Mouse (Mus musculus): ENCODE measurements around the gene Kif12.

Kif12 gene

DNA sequence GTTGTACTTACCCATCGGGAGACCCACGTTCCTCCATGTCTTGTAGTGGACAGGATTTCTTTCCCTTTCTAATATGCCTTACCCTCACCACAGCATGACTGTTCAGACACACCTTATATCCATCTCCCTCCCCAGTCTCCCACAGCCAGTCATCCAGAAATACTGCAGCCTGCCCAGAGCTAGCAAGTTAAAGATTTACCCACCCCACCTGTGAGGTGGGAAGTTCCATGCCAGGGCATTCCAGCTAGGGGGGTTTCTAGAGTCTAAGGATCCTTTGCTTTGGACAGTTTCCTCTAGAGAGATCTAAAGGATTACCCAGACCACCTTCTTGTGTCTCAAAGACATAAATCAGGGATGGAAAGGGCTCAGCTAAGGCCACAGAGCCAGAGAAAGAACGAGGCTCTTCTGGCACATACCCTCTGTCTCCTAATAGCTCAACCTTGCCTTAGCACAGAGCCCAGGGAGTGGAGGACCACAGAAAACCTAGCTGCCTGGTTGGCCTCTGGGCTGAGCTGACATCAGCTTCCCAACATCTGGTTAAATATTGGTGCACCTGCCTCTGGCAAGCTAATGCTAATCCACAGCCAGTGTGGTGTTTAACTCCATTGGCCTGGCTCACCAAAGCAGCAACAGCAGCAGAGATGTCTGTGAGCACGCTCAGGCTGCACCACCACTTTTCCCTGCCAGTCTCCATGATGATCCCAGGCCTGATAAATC, at the start of gene Kif12:
Gene Kif12 (minus strand): TSS at position 163 of the 717 bp plus-strand sequence.
- DNase-seq: peak; percentile 62 to 79

- DNase-seq: peak in 1 of 2 experiments; percentile 55
Measured at GRCm38 (mm10) chr4:63221096-63221958, 49.4 kb upstream of the Kif12 start.

DNA sequence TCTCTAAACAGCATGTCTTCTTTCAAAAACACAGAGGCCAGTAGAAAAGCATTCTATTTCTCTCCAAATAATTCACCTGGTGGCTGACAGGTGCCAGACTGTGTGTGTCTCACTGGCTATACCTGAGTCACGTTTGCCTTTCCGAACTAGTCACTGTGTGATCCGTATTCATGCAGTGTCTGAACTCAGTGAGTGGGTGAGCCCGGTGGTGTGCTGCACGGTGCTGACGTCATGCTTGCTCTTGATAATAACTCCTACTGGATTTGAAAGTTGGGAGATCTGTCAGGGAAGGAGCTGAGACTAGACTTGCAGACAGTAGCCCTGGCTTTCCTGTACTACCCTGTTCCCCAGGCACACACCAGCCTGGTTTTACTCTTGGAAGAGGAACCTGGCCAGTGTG, 47.7 kb upstream of the Kif12 start:
- no peak for DNase-seq

GRCm38 (mm10) chr4:63219059-63219458, 47.1 kb upstream of the Kif12 start:
- no peak for DNase-seq

- DNase-seq: no peak
Measured at GRCm38 (mm10) chr4:63217513-63217912, 45.6 kb upstream of the Kif12 start.

GRCm38 (mm10) chr4:63216566-63216965, 44.6 kb upstream of the Kif12 start:
- DNase-seq: peak; percentile 70 to 78

GRCm38 (mm10) chr4:63215993-63216531, 44.1 kb upstream of the Kif12 start:
- peak; percentile 81 to 88 for DNase-seq

DNA sequence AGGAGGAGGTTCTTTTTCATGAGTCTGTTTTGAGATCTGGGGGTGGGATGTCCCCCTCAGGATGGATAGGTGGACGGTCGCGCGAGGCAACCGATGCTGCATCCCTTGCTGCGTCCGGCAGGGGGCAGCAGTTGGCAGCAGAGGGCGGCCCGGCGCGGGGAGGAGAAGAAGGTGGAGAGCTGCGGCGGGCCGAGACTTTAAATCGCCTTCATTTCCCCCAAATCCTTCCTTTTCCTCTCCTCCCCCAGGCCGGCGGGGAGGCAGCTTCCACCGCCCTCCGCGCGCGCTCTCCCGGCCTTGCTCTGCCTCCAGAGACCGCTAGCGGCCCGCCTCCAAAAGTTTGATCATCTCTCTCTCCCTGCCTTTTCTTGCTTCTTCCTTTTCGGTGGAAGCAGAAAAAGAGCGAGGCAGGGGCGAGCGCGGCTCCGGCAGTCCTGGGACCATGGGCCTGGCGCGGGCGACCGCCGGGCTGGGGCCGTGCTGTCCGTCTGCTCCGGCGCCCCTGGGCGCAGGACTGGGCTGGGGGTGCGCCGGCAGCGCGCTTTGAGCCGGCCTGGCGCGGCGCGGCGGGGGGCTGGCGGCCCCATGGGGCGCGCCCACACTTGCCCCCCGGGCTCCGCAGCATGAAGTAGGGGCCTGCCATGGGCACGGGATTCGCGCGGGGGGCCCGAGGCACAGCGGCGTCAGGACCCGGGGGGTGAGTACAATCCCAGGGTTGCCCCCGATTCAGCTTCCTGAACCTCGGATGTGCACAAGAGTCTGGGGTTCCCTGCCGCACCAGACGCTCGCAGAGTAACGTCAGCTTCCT, 43.5 kb upstream of the Kif12 start:
- peak; percentile 91 to 92 for DNase-seq

DNA sequence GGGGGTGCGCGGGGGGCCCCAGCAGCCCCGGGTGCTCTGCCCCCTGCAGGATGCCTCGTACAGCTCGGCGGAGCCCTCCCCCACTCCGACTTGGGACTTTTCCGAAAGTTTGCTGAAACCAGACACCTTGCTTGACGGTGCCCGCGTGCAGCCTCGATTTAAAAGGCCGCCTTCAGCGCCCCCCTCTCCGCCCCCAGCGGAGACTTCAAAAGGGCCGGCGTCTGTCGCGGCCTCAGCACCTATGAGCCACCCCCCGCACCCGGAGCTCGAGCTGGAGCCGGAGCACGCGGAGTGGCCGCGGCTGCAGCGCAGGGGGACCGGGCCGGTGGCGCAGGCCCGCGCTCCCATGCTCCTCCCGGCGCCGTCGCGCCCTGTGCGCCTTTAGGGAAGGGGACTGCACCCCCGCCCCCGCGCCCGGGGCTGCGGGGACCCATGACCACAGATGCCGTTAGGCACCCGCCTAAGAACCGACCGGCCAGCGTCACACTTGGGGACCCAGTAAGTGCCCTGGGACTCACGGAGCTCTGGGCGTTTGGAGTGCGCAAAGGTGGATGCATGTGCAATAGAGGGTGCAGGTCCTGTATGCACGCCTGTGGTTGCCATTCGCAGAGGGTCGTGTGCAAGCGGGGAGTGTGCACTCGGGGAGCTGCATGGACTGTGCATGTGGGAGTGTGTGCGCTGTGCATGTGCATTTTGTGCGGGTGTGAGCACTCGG, 42.1 kb upstream of the Kif12 start, which contains the start of gene Col27a1:
Gene Col27a1 (plus strand): TSS at position 98 of the 715 bp plus-strand sequence.
- peak; percentile 67 to 75 for DNase-seq

DNA sequence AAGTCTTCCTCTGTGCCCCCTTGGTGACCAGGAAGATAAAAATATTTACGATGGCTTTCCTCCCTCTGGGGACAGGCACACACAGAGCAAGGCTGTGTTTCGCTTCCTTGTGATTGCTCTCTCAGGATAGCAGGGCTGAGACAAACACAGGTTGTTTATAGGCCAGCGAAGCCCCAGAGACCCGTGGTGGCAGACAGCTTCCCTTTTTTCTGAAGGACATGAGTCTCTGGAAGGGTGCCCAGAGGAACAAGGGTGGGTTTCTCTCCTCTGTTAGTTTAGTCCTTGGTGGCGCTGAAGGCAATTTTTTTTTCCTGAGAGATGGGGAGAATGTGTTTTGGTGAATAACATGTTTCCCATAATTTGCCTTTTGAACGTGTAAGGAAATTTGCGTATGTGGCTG, 33.7 kb upstream of the Kif12 start:
- no peak for DNase-seq

- DNase-seq: no peak
Measured at GRCm38 (mm10) chr4:63203874-63204273, 31.9 kb upstream of the Kif12 start.

GRCm38 (mm10) chr4:63199366-63199765, 27.4 kb upstream of the Kif12 start:
- no peak for DNase-seq

DNA sequence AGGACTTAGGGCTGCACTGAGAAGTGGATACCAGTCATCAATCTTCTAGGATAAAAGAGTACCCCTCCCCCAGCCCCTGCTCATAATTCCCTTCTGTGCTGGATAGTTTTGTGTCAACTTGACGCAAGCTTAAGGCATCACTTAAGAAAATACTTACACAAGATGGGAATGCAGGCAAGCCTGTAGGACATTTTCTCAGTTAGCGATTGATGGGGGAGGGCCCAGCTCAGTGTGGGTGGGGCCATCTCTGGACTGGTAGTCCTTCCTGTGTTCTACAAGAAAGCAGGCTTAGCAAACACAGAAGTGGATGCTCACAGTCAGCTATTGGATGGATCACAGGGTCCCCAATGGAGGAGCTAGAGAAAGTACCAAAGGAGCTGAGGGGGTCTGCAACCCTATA, 22.4 kb upstream of the Kif12 start:
- no peak for DNase-seq

DNA sequence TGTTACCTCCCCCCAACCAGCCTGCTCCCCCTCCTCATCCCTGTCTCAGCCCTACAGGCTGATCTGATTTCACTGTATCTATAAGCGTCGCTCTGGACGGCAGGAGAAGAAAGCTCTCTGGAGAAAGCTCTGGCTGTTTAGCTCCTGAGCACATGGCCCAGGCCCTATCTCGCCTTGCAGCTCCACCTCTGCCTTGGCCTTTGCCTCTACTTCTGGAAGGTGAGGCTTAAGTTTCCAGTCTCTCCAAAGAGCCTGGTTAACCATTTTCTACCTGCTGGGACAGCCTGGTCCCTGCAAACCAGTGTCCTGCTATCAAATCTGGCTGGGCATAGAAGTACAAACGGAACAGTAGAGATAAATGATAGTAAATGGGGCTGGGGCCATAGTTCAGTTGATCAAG, 19.7 kb upstream of the Kif12 start:
- no peak for DNase-seq

- DNase-seq: peak in 1 of 2 experiments; percentile 52
Measured at GRCm38 (mm10) chr4:63186281-63186870, 14.4 kb upstream of the Kif12 start.

GRCm38 (mm10) chr4:63181556-63181955, 9.6 kb upstream of the Kif12 start:
- peak; percentile 85 to 88 for DNase-seq

DNA sequence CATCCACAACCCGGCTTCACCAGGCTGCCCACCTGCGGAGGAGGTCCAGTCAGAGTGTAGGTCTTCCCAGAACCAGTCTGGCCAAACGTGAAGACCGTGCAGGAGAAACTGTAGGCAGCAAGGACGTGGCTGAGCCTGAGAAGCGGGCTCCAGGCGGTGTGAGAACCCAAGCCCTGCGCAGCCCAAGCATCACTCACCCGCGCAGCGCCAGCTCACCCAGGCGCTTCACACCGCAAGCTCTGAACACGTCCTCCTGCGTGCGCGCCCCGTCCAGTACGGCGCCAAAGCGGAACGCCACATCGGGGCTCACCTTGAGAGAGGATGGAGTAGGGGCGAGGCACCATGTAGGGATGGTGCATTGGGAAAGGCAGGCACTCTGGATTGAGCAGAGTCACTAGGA, 809 bp downstream of the Kif12 start:
- DNase-seq: peak; percentile 31 to 59

DNA sequence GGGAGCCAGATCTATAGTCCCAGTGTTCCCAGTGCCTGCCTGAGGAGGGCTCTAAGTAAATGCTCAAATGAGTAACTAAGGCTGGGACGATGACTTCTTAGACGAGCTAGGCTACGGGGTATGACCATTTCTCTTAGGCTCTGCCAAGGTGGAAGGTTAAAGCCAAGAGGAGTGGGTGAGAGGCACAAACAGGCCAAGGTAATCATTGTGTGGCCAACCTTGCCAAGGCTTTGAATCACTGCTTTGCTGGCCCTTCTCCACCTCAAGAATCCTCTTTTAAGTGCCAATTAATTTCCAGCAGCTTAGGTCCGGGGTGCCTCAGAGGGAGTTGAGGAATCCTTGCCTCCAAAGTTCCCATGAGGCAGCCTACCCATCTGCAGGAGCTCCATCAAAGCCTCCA, 1.9 kb downstream of the Kif12 start:
- DNase-seq: peak in 1 of 2 experiments; percentile 1

- DNase-seq: peak in 1 of 2 experiments; percentile 3
Measured at GRCm38 (mm10) chr4:63166323-63166722, 5.6 kb downstream of the Kif12 start.

DNA sequence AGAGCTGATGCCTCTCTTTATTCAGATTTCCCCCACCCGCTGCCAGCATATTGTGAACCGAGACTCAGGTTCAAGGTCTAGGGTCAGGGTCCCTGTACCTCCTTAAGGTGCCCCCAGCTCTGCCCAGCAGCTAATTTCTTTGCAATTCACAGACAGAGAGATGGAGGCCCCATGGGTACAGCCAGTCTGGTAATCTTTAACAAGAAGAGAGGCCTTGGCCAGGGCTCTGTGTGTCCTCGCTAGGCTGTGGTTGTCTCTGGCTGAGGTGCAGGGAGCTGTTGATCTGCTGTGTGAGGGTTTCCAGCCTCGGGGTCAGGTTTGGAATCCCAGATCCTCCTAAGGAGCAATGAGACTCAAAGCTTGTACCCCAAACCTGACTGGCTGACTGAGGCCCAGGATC, 6.3 kb downstream of the Kif12 start:
- DNase-seq: peak in 1 of 2 experiments; percentile 12

DNA sequence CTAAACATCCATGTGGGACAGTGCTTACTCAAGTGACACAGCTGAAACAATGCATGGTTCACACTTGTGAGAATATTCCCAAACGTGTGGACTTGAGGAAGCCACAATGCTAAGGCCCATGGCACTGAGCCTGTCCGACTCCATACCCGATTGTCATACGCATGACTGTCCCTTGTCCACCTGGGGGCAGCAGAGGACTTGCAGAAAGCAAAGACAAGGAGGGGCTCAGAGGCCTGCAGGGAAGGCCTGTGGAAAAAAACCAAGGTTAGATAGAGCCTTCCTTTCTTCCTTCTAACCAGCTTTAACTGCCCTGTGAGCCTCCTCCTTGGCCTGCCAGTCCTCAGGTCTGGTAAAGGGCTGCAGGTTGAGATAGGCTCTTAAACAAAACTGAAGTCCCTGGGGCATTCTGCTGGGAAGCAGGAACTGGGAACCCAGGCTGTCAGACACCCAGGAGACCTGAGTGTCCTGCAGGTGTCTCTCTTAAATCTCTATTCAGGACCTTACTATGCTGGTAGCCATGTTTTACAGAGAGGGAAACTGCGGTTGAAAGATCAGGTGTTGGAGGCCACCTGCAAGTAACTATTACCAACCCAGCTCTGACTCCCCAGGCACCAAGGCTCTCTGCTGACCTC, 12.9 kb downstream of the Kif12 start:
- DNase-seq: peak; percentile 97
